Mouse (Mus musculus) testis, adult 2 months (tissue): Measurements from ENCODE around the gene Tmsb15b1.

Experiments used
- CTCF ChIP-seq: fragments of 200-500 bp; IDR thresholded peaks from 2 replicates; pipeline ENCODE4 v1.5.1; 2012; ENCODE audit warnings: low read depth, mild to moderate bottlenecking, inconsistent platforms, low read length, moderate library complexity; ENCODE audit not compliant: control insufficient read depth, insufficient read depth, insufficient replicate concordance
- POLR2A ChIP-seq: fragments of 200-500 bp; IDR thresholded peaks from 2 replicates; pipeline ENCODE4 v1.6.1; 2012; ENCODE audit warnings: low read depth, mild to moderate bottlenecking, inconsistent platforms, low read length, moderate library complexity; ENCODE audit not compliant: control insufficient read depth

DNA sequence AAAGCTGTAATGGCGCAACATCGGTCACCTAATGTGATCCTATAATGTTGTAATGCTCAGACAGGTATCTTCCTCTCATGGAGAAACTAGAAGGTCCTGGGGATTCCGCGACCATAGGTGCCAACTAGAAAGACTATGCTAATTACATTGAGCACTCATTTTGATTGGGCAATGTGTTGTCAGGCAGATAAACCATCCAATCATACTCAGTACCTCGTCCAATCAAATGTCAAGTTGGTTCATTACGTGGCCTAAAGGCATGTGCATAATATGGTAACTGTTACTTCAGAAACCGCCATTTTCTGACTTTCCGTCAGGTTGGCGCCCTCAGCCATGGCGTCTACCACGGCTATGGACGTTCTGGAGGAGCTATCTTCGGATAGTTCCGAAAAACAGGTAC is 49.6 kb downstream of the Tmsb15b1 start, which contains the start of gene H2bfm:
- peak; percentile 56; the same call in 1 of the 2 replicates for TF ChIP-seq POLR2A
- TF ChIP-seq CTCF = no peak
